Mouse (Mus musculus) brain, embryonic 14.5 days (tissue): Measurements from ENCODE around the gene Mcf2l.

Experiments used
- CTCF ChIP-seq: fragments of 200-500 bp; IDR thresholded peaks from 2 replicates; pipeline ENCODE4 v1.5.1; 2012; ENCODE audit warnings: inconsistent platforms, mild to moderate bottlenecking, moderate library complexity, borderline replicate concordance; ENCODE audit not compliant: insufficient read depth, insufficient read length; ENCODE audit errors: extremely low read depth
- POLR2A ChIP-seq: fragments of 200-500 bp; IDR thresholded peaks from 2 replicates; pipeline ENCODE4 v1.6.1; 2012; ENCODE audit warnings: mild to moderate bottlenecking, inconsistent platforms, borderline replicate concordance; ENCODE audit not compliant: poor library complexity, insufficient read depth, insufficient read length, severe bottlenecking; ENCODE audit errors: extremely low read depth

GRCm38 (mm10) chr8:12956941-12957340 lies 83.3 kb downstream of the Mcf2l start:
- TF ChIP-seq POLR2A (no peak), CTCF (no peak)
